Mouse (Mus musculus) cerebellum, adult 2 months (tissue): ENCODE data around the gene 4933428G20Rik.

Experiments
- CTCF ChIP-seq: fragments of 200-500 bp; IDR thresholded peaks from 2 replicates; pipeline ENCODE4 v1.5.1; 2011; ENCODE audit warnings: low read depth, mild to moderate bottlenecking, control low read depth, low read length, moderate library complexity, borderline replicate concordance; ENCODE audit not compliant: insufficient read depth
- POLR2A ChIP-seq: fragments of 200-500 bp; IDR thresholded peaks from 2 replicates; pipeline ENCODE4 v1.6.1; 2011; ENCODE audit warnings: low read length, control low read depth, borderline replicate concordance; ENCODE audit not compliant: insufficient read depth

DNA sequence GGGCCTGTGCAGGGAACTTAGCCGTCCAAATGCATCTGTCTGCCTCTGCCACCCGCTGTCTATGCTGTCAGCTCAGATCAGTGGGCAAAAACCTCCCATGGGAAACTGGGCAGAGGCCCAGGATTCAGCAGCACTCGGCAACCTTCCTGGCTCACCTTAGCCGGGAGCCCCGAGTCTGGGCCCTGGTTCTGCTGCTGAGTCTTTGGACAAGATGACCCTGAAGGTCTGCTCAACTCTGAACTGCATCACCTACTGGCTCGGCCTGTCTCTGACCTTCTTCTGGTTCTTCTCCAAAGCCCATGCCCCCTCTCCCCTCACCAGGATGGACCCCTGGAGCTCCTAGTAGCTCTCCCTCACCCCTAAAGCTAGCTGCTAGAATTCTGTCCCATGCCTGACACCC lies 54.5 kb downstream of the 4933428G20Rik start:
- no peak for TF ChIP-seq POLR2A
- TF ChIP-seq CTCF = no peak
